Mouse (Mus musculus) lung, postnatal 25 days (tissue): ENCODE data around the gene Rbfox3.
A peak's percentile ranks its signal among the peaks of the same experiment; 100 is the strongest.

Source experiments
- DNase-seq: peaks from one replicate; pipeline ENCODE4 v3.0.0; 2022; ENCODE audit warnings: low spot score

The Rbfox3 gene

GRCm38 (mm10) chr11:118758277-118758990 is 153.0 kb downstream of the Rbfox3 start:
- no peak for DNase-seq

GRCm38 (mm10) chr11:118757488-118757887 is 153.9 kb downstream of the Rbfox3 start:
- no peak for DNase-seq

GRCm38 (mm10) chr11:118755003-118755402 is 156.4 kb downstream of the Rbfox3 start:
- no peak for DNase-seq

- DNase-seq = no peak
Measured at GRCm38 (mm10) chr11:118754535-118754934, 156.9 kb downstream of the Rbfox3 start.

- DNase-seq = no peak
Measured at GRCm38 (mm10) chr11:118751879-118752616, 159.3 kb downstream of the Rbfox3 start.

- DNase-seq = no peak
Measured at GRCm38 (mm10) chr11:118750745-118751330, 160.6 kb downstream of the Rbfox3 start.

- DNase-seq = no peak
Measured at GRCm38 (mm10) chr11:118749541-118749940, 161.9 kb downstream of the Rbfox3 start.

GRCm38 (mm10) chr11:118748622-118749021 is 162.8 kb downstream of the Rbfox3 start:
- no peak for DNase-seq

- no peak for DNase-seq
Measured at GRCm38 (mm10) chr11:118745279-118745678, 166.1 kb downstream of the Rbfox3 start.

GRCm38 (mm10) chr11:118744782-118745181 is 166.6 kb downstream of the Rbfox3 start:
- DNase-seq = peak; percentile 42

- DNase-seq = no peak
Measured at GRCm38 (mm10) chr11:118742762-118743161, 168.6 kb downstream of the Rbfox3 start.

GRCm38 (mm10) chr11:118741262-118741661 is 170.1 kb downstream of the Rbfox3 start:
- no peak for DNase-seq

- DNase-seq = peak; percentile 64
Measured at GRCm38 (mm10) chr11:118740001-118740400, 171.4 kb downstream of the Rbfox3 start.

GRCm38 (mm10) chr11:118738855-118739832 is 172.3 kb downstream of the Rbfox3 start:
- peak; percentile 71 for DNase-seq

GRCm38 (mm10) chr11:118738323-118738722 is 173.1 kb downstream of the Rbfox3 start:
- no peak for DNase-seq

GRCm38 (mm10) chr11:118737821-118738220 is 173.6 kb downstream of the Rbfox3 start:
- no peak for DNase-seq

- peak; percentile 29 for DNase-seq
Measured at GRCm38 (mm10) chr11:118736993-118737392, 174.4 kb downstream of the Rbfox3 start.

- DNase-seq = no peak
Measured at GRCm38 (mm10) chr11:118731655-118732054, 179.7 kb downstream of the Rbfox3 start.

GRCm38 (mm10) chr11:118729373-118729772 is 182.0 kb downstream of the Rbfox3 start:
- peak; percentile 75 for DNase-seq

GRCm38 (mm10) chr11:118728797-118729196 is 182.6 kb downstream of the Rbfox3 start:
- DNase-seq = no peak

- DNase-seq = no peak
Measured at GRCm38 (mm10) chr11:118728083-118728551, 183.3 kb downstream of the Rbfox3 start.

- no peak for DNase-seq
Measured at GRCm38 (mm10) chr11:118726430-118726829, 185.0 kb downstream of the Rbfox3 start.
